Mouse (Mus musculus): Measurements from ENCODE around the gene Rnf24. TPM values are rescaled to one million over a fixed set of nuclear protein-coding genes. Genes with fewer than 3 reads are reported as not detected.
"Not testable (repeated sequence)": the region's sequence is repeated elsewhere in the genome, so short reads cannot be mapped to it uniquely, and the experiment has no call there.

The Rnf24 gene
- total RNA-seq, 2 experiments from 2014 or later: 29.3 to 31.1 TPM

DNA sequence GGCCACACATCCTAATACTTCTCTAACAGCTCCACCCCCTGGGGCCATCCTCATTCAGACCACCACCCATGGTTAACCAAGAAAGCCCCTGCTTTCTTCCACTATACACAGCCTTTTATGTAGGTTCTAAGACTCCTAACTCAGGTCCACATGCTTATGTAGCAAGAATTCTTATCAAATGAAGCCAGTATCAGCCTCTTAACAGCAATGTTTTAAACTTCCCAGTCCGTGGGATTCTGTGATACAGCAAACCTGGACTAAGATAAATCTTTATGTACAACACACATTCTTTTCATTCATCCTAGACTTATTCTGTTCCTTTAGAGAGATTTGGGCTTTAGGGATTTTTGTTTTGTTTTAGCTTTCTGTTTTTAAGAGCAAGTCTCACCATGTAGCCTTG, 29.0 kb downstream of the Rnf24 start:
- no peak for DNase-seq (ENCODE audit: low spot score in 2 of 2)
- Histone ChIP-seq H3K27ac (peak overlapping the region; percentile 18; the same call in 1 of the 2 replicates), H3K4me3 (no peak overlapping the region)
- no peak for TF ChIP-seq CTCF (conservative IDR thresholded peaks at IDR 0.05)

DNA sequence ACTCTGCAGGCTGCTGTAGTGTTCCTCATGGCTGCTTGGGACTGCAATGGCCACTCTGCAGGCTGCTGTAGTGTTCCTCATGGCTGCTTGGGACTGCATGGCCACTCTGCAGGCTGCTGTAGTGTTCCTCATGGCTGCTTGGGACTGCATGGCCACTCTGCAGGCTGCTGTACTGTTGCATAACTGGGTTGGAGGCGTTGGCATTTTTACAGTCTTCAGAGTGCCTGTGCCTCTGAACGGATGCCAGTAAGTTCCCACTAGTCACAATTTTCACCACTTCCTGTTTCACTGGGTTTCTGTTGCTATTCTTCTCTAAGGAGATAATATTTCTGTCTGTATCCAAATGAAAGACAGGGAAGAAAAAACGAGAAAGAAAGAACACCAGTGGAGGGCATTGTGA, 31.5 kb downstream of the Rnf24 start:
- peak overlapping the region; percentile 79 for H3K27ac ChIP-seq
- not testable (repeated sequence) for H3K4me3 ChIP-seq
- peak; percentile 33 to 34 for DNase-seq (ENCODE audit: low spot score in 2 of 2)

- DNase-seq (ENCODE audit: low spot score in 2 of 2): no peak
- Histone ChIP-seq H3K27ac (no peak overlapping the region), H3K4me3 (no peak overlapping the region)
- TF ChIP-seq CTCF (conservative IDR thresholded peaks at IDR 0.05): no peak
Observed at GRCm38 (mm10) chr2:131319401-131319800, 33.3 kb downstream of the Rnf24 start.

DNA sequence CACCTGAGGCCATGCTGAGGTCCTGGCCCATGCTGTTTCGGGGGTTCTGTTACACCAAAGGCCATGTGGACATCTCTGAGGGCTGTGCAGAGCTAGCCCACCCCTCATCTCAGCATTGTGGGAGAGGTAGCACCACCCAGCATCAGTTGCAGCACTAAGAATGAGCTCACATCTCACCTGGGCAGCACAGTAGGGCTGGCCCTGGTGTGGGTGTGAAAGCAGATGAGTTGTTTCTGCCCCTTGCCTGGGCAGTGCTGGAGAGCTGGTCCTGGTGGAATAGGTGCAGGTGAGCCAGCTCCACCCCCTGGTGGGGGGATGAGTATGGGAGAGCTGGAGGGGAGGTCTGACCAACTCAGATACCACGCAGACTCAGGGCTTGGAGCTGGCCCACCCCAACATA, 36.5 kb downstream of the Rnf24 start:
- no peak for DNase-seq (ENCODE audit: low spot score in 2 of 2)
- TF ChIP-seq CTCF (conservative IDR thresholded peaks at IDR 0.05): no peak
- no peak overlapping the region for H3K27ac ChIP-seq
- H3K4me3 ChIP-seq: no peak overlapping the region

- DNase-seq (ENCODE audit: low spot score in 2 of 2): no peak
- no peak for TF ChIP-seq CTCF (conservative IDR thresholded peaks at IDR 0.05)
- Histone ChIP-seq H3K27ac (no peak overlapping the region), H3K4me3 (no peak overlapping the region)
Observed at GRCm38 (mm10) chr2:131309296-131309695, 43.4 kb downstream of the Rnf24 start.

DNA sequence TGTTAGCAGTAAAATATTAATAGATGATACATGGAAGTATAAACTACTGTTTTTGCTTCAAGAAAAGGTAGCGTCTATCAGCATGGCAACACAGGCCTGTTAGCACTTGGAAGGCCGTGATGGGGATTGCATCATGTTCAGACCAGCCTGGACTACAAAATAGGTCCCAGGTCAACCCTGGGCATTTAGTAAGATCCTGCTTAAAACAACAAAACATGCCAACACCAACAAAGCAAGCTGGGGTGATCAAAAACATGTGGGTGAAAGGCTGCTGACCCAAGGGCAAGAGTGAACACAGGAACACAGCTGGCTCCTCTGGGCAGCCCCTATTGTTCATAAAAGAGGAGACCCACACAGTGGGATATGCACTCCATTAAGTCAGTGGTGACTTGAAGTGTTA, 44.9 kb downstream of the Rnf24 start:
- TF ChIP-seq CTCF (conservative IDR thresholded peaks at IDR 0.05): no peak
- no peak overlapping the region for H3K27ac ChIP-seq
- no peak overlapping the region for H3K4me3 ChIP-seq
- no peak for DNase-seq (ENCODE audit: low spot score in 2 of 2)

DNA sequence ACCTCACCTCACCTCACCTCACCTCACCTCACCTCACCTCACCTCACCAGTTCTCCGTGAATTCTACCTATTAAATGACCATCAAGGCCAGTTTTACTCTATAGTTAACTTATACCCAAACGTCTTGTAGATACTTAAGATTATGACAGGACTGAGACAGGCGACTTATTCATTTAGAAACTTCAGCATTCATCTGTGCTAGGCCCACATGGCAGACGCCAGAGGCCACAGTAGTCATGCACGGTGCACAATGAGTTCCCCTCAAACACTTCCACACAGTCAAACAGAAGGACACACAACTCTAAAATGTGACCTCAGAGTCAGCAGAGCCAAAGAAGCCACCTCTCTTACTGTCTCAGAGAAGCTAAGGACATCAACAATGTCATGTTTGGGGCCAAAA, 45.3 kb downstream of the Rnf24 start:
- DNase-seq (ENCODE audit: low spot score in 2 of 2): no peak
- TF ChIP-seq CTCF (conservative IDR thresholded peaks at IDR 0.05): no peak
- Histone ChIP-seq H3K27ac (no peak overlapping the region), H3K4me3 (no peak overlapping the region)

DNA sequence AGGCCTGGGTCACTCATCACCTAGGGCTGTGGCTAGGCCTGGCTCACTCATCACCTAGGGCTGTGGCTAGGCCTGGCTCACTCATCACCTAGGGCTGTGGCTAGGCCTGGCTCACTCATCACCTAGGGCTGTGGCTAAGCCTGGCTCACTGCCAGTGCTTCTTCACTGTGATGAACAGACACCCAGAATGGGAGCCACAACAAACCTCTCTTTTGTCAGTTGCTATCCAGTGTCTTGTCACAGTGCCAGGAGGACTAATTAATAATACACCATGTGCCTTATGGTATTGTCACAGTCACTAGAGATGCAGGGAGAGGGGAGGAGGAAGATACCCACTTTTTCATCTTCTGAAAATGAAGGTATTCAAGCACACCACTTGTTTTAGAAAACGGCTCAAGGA, 47.5 kb downstream of the Rnf24 start:
- H3K4me3 ChIP-seq; DNase-seq (ENCODE audit: low spot score in 2 of 2); H3K27ac ChIP-seq: not testable (repeated sequence)

DNA sequence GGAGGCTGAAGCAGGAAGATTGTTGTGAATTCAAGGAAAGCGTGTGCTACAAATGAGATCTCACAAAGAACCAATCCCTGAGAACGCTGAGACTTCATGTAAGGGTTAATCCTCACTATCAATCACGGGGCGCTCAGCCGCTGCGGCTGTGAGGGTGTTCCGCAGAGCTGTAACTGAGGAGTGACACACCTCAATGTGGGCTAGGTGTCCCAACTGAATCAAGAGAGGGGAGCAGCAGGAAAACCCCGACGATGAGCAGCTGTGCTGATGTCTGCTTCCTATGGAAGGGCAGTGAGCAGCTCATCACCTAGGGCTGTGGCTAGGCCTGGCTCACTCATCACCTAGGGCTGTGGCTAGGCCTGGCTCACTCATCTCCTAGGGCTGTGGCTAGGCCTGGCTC, 48.2 kb downstream of the Rnf24 start:
- Histone ChIP-seq H3K27ac (no peak overlapping the region), H3K4me3 (no peak overlapping the region)
- no peak for TF ChIP-seq CTCF (conservative IDR thresholded peaks at IDR 0.05)
- DNase-seq (ENCODE audit: low spot score in 2 of 2): no peak

- Histone ChIP-seq H3K4me3 (no peak overlapping the region), H3K27ac (peak overlapping the region; percentile 61)
- no peak for TF ChIP-seq CTCF (conservative IDR thresholded peaks at IDR 0.05)
- DNase-seq (ENCODE audit: low spot score in 2 of 2): no peak
Observed at GRCm38 (mm10) chr2:131301635-131302034, 51.1 kb downstream of the Rnf24 start.

DNA sequence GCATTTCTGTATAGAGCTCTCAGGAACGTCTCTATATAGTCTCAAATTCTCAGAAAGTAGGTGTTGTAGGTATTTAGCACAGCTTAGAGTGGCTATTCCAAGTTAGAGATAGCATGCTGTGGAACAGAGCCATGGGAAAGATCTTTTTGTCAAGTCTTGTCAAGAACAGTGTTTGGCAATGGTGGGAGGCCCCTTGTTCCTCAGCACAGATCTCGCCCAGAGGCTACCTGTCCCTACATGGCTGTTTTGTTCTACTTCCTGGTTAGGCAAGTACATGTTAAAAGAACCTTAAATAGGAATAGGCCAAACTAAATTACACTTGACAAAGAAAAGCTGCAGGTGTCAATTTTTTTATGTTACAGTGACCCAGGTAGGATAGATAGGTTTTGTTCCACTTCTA, 52.2 kb downstream of the Rnf24 start:
- TF ChIP-seq CTCF (conservative IDR thresholded peaks at IDR 0.05): no peak
- Histone ChIP-seq H3K27ac (peak overlapping the region; percentile 61; the same call in 1 of the 2 replicates), H3K4me3 (no peak overlapping the region)
- DNase-seq (ENCODE audit: low spot score in 2 of 2): no peak

DNA sequence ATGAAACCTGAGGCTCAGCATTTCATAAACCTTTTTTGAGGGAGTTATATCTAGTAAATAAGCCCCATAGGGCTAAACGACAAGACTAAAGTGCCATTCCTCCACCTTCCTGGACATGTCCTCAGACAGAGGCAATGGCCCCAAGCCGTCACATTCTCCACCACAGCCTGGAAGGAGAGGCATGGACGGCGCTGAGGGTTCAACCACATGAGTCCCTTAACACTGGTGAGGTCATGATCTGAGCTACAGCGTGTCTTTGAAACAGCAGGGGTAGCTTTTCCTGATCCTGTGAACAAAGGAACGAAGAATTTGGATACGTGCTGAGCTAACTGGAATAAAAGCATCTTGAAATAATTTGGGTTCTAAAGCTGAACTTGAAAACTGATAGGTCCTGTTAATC, 54.0 kb downstream of the Rnf24 start:
- not testable (repeated sequence) for DNase-seq (ENCODE audit: low spot score in 2 of 2); H3K27ac ChIP-seq; H3K4me3 ChIP-seq

DNA sequence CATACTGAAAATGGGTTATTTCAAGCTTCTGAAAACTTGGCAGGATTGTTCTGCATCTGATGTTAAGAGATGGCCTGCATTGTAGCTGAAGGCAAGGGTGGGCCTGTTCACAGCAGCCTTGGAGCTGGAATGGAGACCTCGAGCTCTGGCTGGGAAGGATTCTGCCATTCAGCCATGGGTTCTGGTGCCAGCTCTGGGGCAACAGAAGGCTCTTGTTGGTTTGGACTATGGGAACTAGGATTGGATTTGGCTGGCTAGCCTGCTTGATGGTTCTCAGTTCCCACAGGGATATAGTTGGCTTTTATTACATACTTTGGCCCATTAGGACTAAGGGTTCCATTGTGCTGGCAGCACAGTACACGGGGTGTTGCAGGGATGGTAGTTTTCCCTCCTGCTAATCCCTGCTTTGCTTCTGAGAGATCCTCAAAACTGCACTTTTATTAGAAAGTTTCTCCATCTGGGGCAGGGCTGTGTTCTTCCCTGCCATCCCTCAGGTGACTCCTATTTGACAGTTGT, 55.9 kb downstream of the Rnf24 start:
- H3K27ac ChIP-seq: peak overlapping the region; percentile 70
- DNase-seq (ENCODE audit: low spot score in 2 of 2): no peak
- H3K4me3 ChIP-seq: no peak overlapping the region
- TF ChIP-seq CTCF (conservative IDR thresholded peaks at IDR 0.05): no peak

DNA sequence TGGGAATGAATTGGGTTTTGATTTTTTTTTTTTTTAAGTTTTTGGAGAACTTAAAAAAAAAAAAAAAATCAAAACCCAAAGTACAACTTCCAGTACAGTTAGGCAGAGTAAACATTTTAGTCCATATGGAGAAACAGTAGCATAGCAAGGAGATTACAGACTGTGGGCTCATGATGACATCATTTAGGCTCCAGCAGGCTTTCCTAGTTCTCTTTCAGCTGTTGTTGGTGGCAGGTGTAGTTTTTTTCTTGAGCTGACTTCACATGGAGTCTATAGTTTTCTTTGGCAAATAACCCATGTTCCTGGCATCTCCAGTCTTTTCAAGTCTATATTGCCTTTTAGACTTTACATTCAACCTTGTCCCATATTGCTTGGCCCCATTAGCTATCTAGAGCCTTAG, 62.0 kb downstream of the Rnf24 start:
- no peak for TF ChIP-seq CTCF (conservative IDR thresholded peaks at IDR 0.05)
- Histone ChIP-seq H3K27ac (no peak overlapping the region), H3K4me3 (no peak overlapping the region)
- DNase-seq (ENCODE audit: low spot score in 2 of 2): no peak

- H3K4me3 ChIP-seq: no peak overlapping the region
- peak; percentile 67 for TF ChIP-seq CTCF (conservative IDR thresholded peaks at IDR 0.05)
- no peak overlapping the region for H3K27ac ChIP-seq
- DNase-seq (ENCODE audit: low spot score in 2 of 2): no peak
Observed at GRCm38 (mm10) chr2:131286276-131286675, 66.4 kb downstream of the Rnf24 start.

Data from layer of hippocampus, adult 2 months (tissue).